Mouse (Mus musculus) CH12.LX (cell line): ENCODE data around the gene Clcnka. TPM values are rescaled to one million over a fixed set of nuclear protein-coding genes. Genes with fewer than 3 reads are reported as not detected.

Experiments
- DNase-seq: peaks from one replicate; pipeline ENCODE4 v3.0.0-alpha.2; 2013; ENCODE audit errors: extremely low read depth
- H3K27ac ChIP-seq: 2 replicates; pipeline ENCODE4 v1.5.1; 2012; ENCODE audit warnings: low read depth, mild to moderate bottlenecking, control low read depth, moderate library complexity; ENCODE audit not compliant: insufficient read depth
- H3K27me3 ChIP-seq: replicated peaks from 2 replicates; pipeline ENCODE3; 2012; ENCODE audit warnings: inconsistent platforms
- H3K36me3 ChIP-seq, 2 experiments: replicated peaks in 1 of 2; 2 replicates each; pipeline versions ENCODE3 to v1.6.1; 2012; ENCODE audit warnings: inconsistent platforms in 1 of 2, low read length in 1 of 2, mild to moderate bottlenecking in 1 of 2, mixed read lengths in 1 of 2, moderate library complexity in 1 of 2; ENCODE audit not compliant: control insufficient read depth in 1 of 2, insufficient read depth in 1 of 2
- H3K4me1 ChIP-seq, 2 experiments: 2 replicates each; pipeline ENCODE4 v1.6.1; 2012; ENCODE audit warnings: inconsistent platforms in 1 of 2, moderate library complexity in 1 of 2; ENCODE audit not compliant: insufficient read depth in 2 of 2, control insufficient read depth in 1 of 2
- H3K4me2 ChIP-seq: 2 replicates; pipeline ENCODE4 v1.6.1; 2012; ENCODE audit warnings: low read depth, mild to moderate bottlenecking, control low read depth; ENCODE audit not compliant: poor library complexity, insufficient read depth, severe bottlenecking
- H3K4me3 ChIP-seq, 3 experiments: fragments of 150-350 bp in 1 of 3; sonication (generic) in 1 of 3; replicated peaks in 1 of 3; 2 replicates each; pipeline versions ENCODE3 to v1.5.1; 2011 to 2012; ENCODE audit warnings: low read depth in 2 of 3, low read length in 2 of 3, mild to moderate bottlenecking in 2 of 3, moderate library complexity in 2 of 3, control low read depth in 1 of 3, improper control_type of control experiment in 1 of 3, inconsistent platforms in 1 of 3, mixed read lengths in 1 of 3; ENCODE audit not compliant: poor library complexity in 1 of 3
- H3K79me2 ChIP-seq: replicated peaks from 2 replicates; pipeline ENCODE4 v1.6.1; 2012; ENCODE audit warnings: mild to moderate bottlenecking, moderate library complexity; ENCODE audit not compliant: control insufficient read depth, poor library complexity, insufficient read depth, severe bottlenecking; ENCODE audit errors: extremely low read depth
- H3K9ac ChIP-seq: 2 replicates; pipeline ENCODE4 v1.6.1; 2012; ENCODE audit warnings: low read depth, mild to moderate bottlenecking, control low read depth, moderate library complexity; ENCODE audit not compliant: insufficient read depth
- H3K9me3 ChIP-seq: replicated peaks from 2 replicates; pipeline ENCODE3; 2012; ENCODE audit warnings: low read length, inconsistent platforms, mixed read lengths
- CTCF ChIP-seq, 2 experiments: IDR thresholded peaks in 1 of 2; conservative IDR thresholded peaks in 1 of 2; 2 replicates each; pipeline ENCODE4 v1.5.1; 2011 to 2012; ENCODE audit warnings: low read depth in 2 of 2, low read length in 2 of 2, improper control_type of control experiment in 1 of 2, inconsistent platforms in 1 of 2, mild to moderate bottlenecking in 1 of 2, moderate library complexity in 1 of 2
- E2F4 ChIP-seq: IDR thresholded peaks from 2 replicates; pipeline ENCODE4 v1.6.1; 2011; ENCODE audit warnings: low read depth, low read length, improper control_type of control experiment; ENCODE audit not compliant: insufficient replicate concordance
- ELF1 ChIP-seq: IDR thresholded peaks from 2 replicates; pipeline ENCODE4 v1.6.1; 2014; ENCODE audit warnings: low read depth, mild to moderate bottlenecking, inconsistent platforms, low read length, improper control_type of control experiment
- EP300 ChIP-seq: IDR thresholded peaks from 2 replicates; pipeline ENCODE4 v1.6.1; 2011; ENCODE audit warnings: low read length, improper control_type of control experiment
- GABPA ChIP-seq: IDR thresholded peaks from 2 replicates; pipeline ENCODE4 v1.6.1; 2012; ENCODE audit warnings: low read depth, low read length, improper control_type of control experiment, inconsistent platforms; ENCODE audit not compliant: insufficient replicate concordance
- HCFC1 ChIP-seq: IDR thresholded peaks from 2 replicates; pipeline ENCODE4 v1.6.1; 2012; ENCODE audit warnings: low read depth, mild to moderate bottlenecking, inconsistent platforms, low read length, improper control_type of control experiment
- JUN ChIP-seq: IDR thresholded peaks from 2 replicates; pipeline ENCODE4 v1.6.1; 2011; ENCODE audit warnings: low read depth, mild to moderate bottlenecking, low read length, improper control_type of control experiment, moderate library complexity; ENCODE audit not compliant: insufficient read depth
- JUND ChIP-seq: conservative IDR thresholded peaks from 2 replicates; pipeline ENCODE4 v1.6.1; 2011; ENCODE audit warnings: low read depth, low read length, improper control_type of control experiment
- KAT2A ChIP-seq: IDR thresholded peaks from 2 replicates; pipeline ENCODE4 v1.6.1; 2012; ENCODE audit warnings: low read length, improper control_type of control experiment, inconsistent platforms; ENCODE audit not compliant: insufficient replicate concordance
- MAFK ChIP-seq: IDR thresholded peaks from 2 replicates; pipeline ENCODE4 v1.6.1; 2011; ENCODE audit warnings: low read length, improper control_type of control experiment; ENCODE audit not compliant: insufficient replicate concordance
- MAX ChIP-seq: IDR thresholded peaks from 2 replicates; pipeline ENCODE4 v1.6.1; 2011; ENCODE audit warnings: low read length, improper control_type of control experiment
- MEF2A ChIP-seq: IDR thresholded peaks from 2 replicates; pipeline ENCODE4 v1.6.1; 2014; ENCODE audit warnings: low read depth, mild to moderate bottlenecking, inconsistent platforms, low read length, improper control_type of control experiment, borderline replicate concordance
- NRF1 ChIP-seq: IDR thresholded peaks from 2 replicates; pipeline ENCODE4 v1.6.1; 2014; ENCODE audit warnings: low read depth, mild to moderate bottlenecking, inconsistent platforms, low read length, improper control_type of control experiment, moderate library complexity
- PAX5 ChIP-seq: IDR thresholded peaks from 2 replicates; pipeline ENCODE4 v1.6.1; 2012; ENCODE audit warnings: low read length, inconsistent platforms, mixed read lengths
- POLR2A ChIP-seq: IDR thresholded peaks from 2 replicates; pipeline ENCODE4 v1.6.1; 2011; ENCODE audit warnings: low read depth, mild to moderate bottlenecking, improper control_type of control experiment, low read length
- POLR2AphosphoS2 ChIP-seq: IDR thresholded peaks from 2 replicates; pipeline ENCODE4 v1.6.1; 2011; ENCODE audit warnings: low read depth, low read length, improper control_type of control experiment
- RAD21 ChIP-seq: IDR thresholded peaks from 2 replicates; pipeline ENCODE4 v1.6.1; 2011; ENCODE audit warnings: low read depth, mild to moderate bottlenecking, low read length, improper control_type of control experiment, moderate library complexity
- SIN3A ChIP-seq: IDR thresholded peaks from 2 replicates; pipeline ENCODE4 v1.6.1; 2012; ENCODE audit warnings: low read length, improper control_type of control experiment, inconsistent platforms
- TBP ChIP-seq: conservative IDR thresholded peaks from 2 replicates; pipeline ENCODE4 v1.6.1; 2011; ENCODE audit warnings: low read depth, low read length, improper control_type of control experiment
- USF1 ChIP-seq: IDR thresholded peaks from 2 replicates; pipeline ENCODE4 v1.6.1; 2014; ENCODE audit warnings: low read depth, mild to moderate bottlenecking, inconsistent platforms, low read length, improper control_type of control experiment
- USF2 ChIP-seq: conservative IDR thresholded peaks from 2 replicates; pipeline ENCODE4 v1.6.1; 2011; ENCODE audit warnings: low read depth, low read length, improper control_type of control experiment
- ZC3H11A ChIP-seq: IDR thresholded peaks from 2 replicates; pipeline ENCODE4 v1.6.1; 2012; ENCODE audit warnings: low read depth, mild to moderate bottlenecking, inconsistent platforms, low read length, improper control_type of control experiment
- ZKSCAN1 ChIP-seq: IDR thresholded peaks from 2 replicates; pipeline ENCODE4 v1.6.1; 2012; ENCODE audit warnings: low read depth, inconsistent platforms, low read length, improper control_type of control experiment, borderline replicate concordance
- ZMIZ1 ChIP-seq: IDR thresholded peaks from 2 replicates; pipeline ENCODE4 v1.6.1; 2012; ENCODE audit warnings: low read depth, mild to moderate bottlenecking, inconsistent platforms, low read length, improper control_type of control experiment
- ZNF384 ChIP-seq: IDR thresholded peaks from 2 replicates; pipeline ENCODE4 v1.6.1; 2012; ENCODE audit warnings: low read depth, low read length, improper control_type of control experiment, inconsistent platforms
- dilution Hi-C: fragments of 300-500 bp; cut with MboI; formaldehyde crosslinking; loops from 2 replicates; pipeline ENCODE4 v1.14.3; 2020; ENCODE audit warnings: low sequenced_read_pairs; ENCODE audit not compliant: extremely low pct_unique_long_range_greater_than_20kb, extremely low pct_ligation_motif_present
- in situ Hi-C: fragments of 300-500 bp; cut with MboI; formaldehyde crosslinking; loops from 3 replicates; pipeline ENCODE4 v1.14.3; 2019; ENCODE audit warnings: low sequenced_read_pairs, low pct_ligation_motif_present, low pct_unique_long_range_greater_than_20kb, mixed read lengths
- polyA plus RNA-seq: library from polyadenylated mRNA; unstranded; fragments of >175 nt; gene quantifications from 2 replicates; pipeline ENCODE4 v1.2.1, GENCODE M21; 2012; ENCODE audit warnings: low read depth; ENCODE audit not compliant: insufficient read length
- total RNA-seq, 2 experiments: library from RNA; depleted of rRNA; stranded (reverse); fragments of 300-350 nt in 1 of 2; fragments of >200 nt in 1 of 2; gene quantifications; 2 replicates each; pipeline ENCODE4 v1.2.3; 2012 to 2014

Clcnka gene
- total and polyA plus RNA-seq, 3 experiments: not detected

GRCm38 (mm10) chr4:141400171-141400570, 1.6 kb upstream of the Clcnka start:
- Histone ChIP-seq H3K4me2 (no peak overlapping the region), H3K4me3 (no peak overlapping the region), H3K27ac (no peak overlapping the region), H3K4me1 (peaks cover 5 to 7% of the 10 kb centered on the region in 2 experiments), H3K9ac (no peak overlapping the region), H3K79me2 (no peaks in the 10 kb centered on the region), H3K9me3 (no peaks in the 10 kb centered on the region), H3K27me3 (peaks cover 30% of the 10 kb centered on the region), H3K36me3 (no peaks in the 10 kb centered on the region)
- in situ Hi-C loops: loop anchor here (25.0 kb wide), 2 partner anchors 562 to 687 kb away; partner anchors contain the start of gene Tmem51
- no peak for DNase-seq
- dilution Hi-C loops: no loop called here
- TF ChIP-seq USF1 (no peak), GABPA (no peak), CTCF (conservative IDR thresholded peaks at IDR 0.05 in 1 of 2, IDR thresholded peaks at IDR 0.05 in 1 of 2; ENCODE audit: low read depth in 2 of 2, low read length in 2 of 2) (no peak), EP300 (no peak), USF2 (no peak), NRF1 (no peak), ZKSCAN1 (no peak), MEF2A (no peak), MAX (no peak), JUND (no peak), ELF1 (no peak), ZC3H11A (no peak), E2F4 (no peak), SIN3A (no peak), TBP (no peak), JUN (no peak), RAD21 (no peak), ZMIZ1 (no peak), POLR2A (no peak), HCFC1 (no peak)

- in situ Hi-C loops: loop anchor here (10.0 kb wide), 1 partner anchor 437 kb away; no protein-coding TSS in a partner anchor
- H3K4me2 ChIP-seq: no peak overlapping the region
- no peak for DNase-seq
- H3K9me3 ChIP-seq: no peaks in the 10 kb centered on the region
- peaks cover 36% of the 10 kb centered on the region for H3K27me3 ChIP-seq
- no peak overlapping the region for H3K4me3 ChIP-seq
- dilution Hi-C loops: no loop called here
- no peaks in the 10 kb centered on the region for H3K36me3 ChIP-seq
- no peak overlapping the region for H3K27ac ChIP-seq
- H3K9ac ChIP-seq: no peak overlapping the region
- H3K79me2 ChIP-seq: no peaks in the 10 kb centered on the region
- TF ChIP-seq JUN (no peak), POLR2A (no peak), E2F4 (no peak), PAX5 (no peak), KAT2A (no peak), MAFK (no peak), POLR2AphosphoS2 (no peak), ELF1 (no peak), ZNF384 (no peak), RAD21 (no peak)
- H3K4me1 ChIP-seq: no peaks in the 10 kb centered on the region; a peak in 1 of 4 replicates
Observed at GRCm38 (mm10) chr4:141397861-141398260, 663 bp downstream of the Clcnka start.
